Mouse (Mus musculus) stomach, embryonic 15.5 days (tissue): ENCODE results near the gene Sez6l. TPM values are rescaled to one million over a fixed set of nuclear protein-coding genes. Genes with fewer than 3 reads are reported as not detected.

Experiments
- ATAC-seq: fragments of 200-750 bp; cut with Nextera tagmentation; 2 replicates; pipeline ENCODE4 v1.8.0; 2017; ENCODE audit warnings: low read depth, moderate number of reproducible peaks, moderate TSS enrichment; ENCODE audit not compliant: insufficient read depth, low FRiP score
- H3K27ac ChIP-seq: fragments of 300-500 bp; sonication (generic); 2 replicates; pipeline ENCODE4 v1.5.1; 2015; ENCODE audit warnings: mild to moderate bottlenecking, inconsistent platforms
- H3K27me3 ChIP-seq: fragments of 300-500 bp; sonication (generic); replicated peaks from 2 replicates; pipeline ENCODE4 v1.6.1; 2015; ENCODE audit warnings: inconsistent platforms
- H3K36me3 ChIP-seq: fragments of 300-500 bp; sonication (generic); 2 replicates; pipeline ENCODE4 v1.6.1; 2015; ENCODE audit warnings: inconsistent platforms
- H3K4me1 ChIP-seq: fragments of 300-500 bp; sonication (generic); 2 replicates; pipeline ENCODE4 v1.6.1; 2015; ENCODE audit warnings: inconsistent platforms
- H3K4me2 ChIP-seq: fragments of 300-500 bp; sonication (generic); 2 replicates; pipeline ENCODE4 v1.6.1; 2015; ENCODE audit warnings: mild to moderate bottlenecking, inconsistent platforms
- H3K4me3 ChIP-seq: fragments of 300-500 bp; sonication (generic); replicated peaks from 2 replicates; pipeline ENCODE4 v1.5.1; 2015; ENCODE audit warnings: inconsistent platforms
- H3K9ac ChIP-seq: fragments of 300-500 bp; sonication (generic); 2 replicates; pipeline ENCODE4 v1.6.1; 2015; ENCODE audit warnings: inconsistent platforms
- H3K9me3 ChIP-seq: fragments of 300-500 bp; sonication (generic); 2 replicates; pipeline ENCODE4 v1.6.1; 2016; ENCODE audit warnings: inconsistent platforms
- WGBS: fragments of 180-500 bp; shearing (Covaris S2); methylation state at CpG from one replicate; pipeline ENCODE4 v1.1.7; 2015; 5-methylcytosine and 5-hydroxymethylcytosine counted together
- polyA plus RNA-seq: library from polyadenylated mRNA; unstranded; fragments of >200 nt; fragmentation: Nextera tagmentation; extraction: Ambion mirVana; gene quantifications from 2 replicates; pipeline ENCODE4 v1.2.1, GENCODE M21; 2015

Sez6l gene
- polyA plus RNA-seq, 1 experiment from 2014 or later, result 2.0 TPM

GRCm38 (mm10) chr5:112369326-112369725 is 207.7 kb downstream of the Sez6l start:
- Histone ChIP-seq H3K36me3 (peaks cover 32% of the 10 kb centered on the region), H3K4me3 (no peak overlapping the region), H3K27me3 (no peaks in the 10 kb centered on the region), H3K9ac (no peak overlapping the region), H3K27ac (no peak overlapping the region), H3K4me1 (no peaks in the 10 kb centered on the region), H3K4me2 (no peak overlapping the region), H3K9me3 (no peaks in the 10 kb centered on the region)
- 92% methylated on average over 13 of the region's 13 CpGs for WGBS
- no peak for ATAC-seq

Other genes starting within 250 kb of the Sez6l start
- 34.0 and 37.3 TPM in 2 replicates for gene Srrd, start 234.1 kb downstream of the Sez6l start, polyA plus RNA-seq
- gene Hps4, start 234.1 kb downstream of the Sez6l start, polyA plus RNA-seq, result 31.7 and 32.9 TPM in 2 replicates
- gene Gm6583, start 221.2 kb downstream of the Sez6l start, polyA plus RNA-seq, result 0.22 and 0.24 TPM in 2 replicates
- gene Asphd2, start 182.3 kb downstream of the Sez6l start, polyA plus RNA-seq, result 10.2 and 12.1 TPM in 2 replicates
- gene Gm6588, start 127.8 kb downstream of the Sez6l start, polyA plus RNA-seq, result 0.08 and 0.14 TPM in 2 replicates